Mouse (Mus musculus): ENCODE results near the gene Gm49384.

- TF ChIP-seq CTCF (IDR thresholded peaks at IDR 0.05; ENCODE audit: borderline replicate concordance, extremely low read depth, insufficient read depth, insufficient read length) (no peak), POLR2A (IDR thresholded peaks at IDR 0.05; ENCODE audit: borderline replicate concordance, extremely low read depth, insufficient read depth, insufficient read length, poor library complexity, severe bottlenecking) (no peak)
These were observed 4.5 kb upstream of the Gm49384 start for GRCm38 (mm10) chr12:69208520-69208919.

Measured in brain, embryonic 14.5 days (tissue).